Mouse (Mus musculus): ENCODE measurements around the gene Rnf2.
"Not testable (repeated sequence)": the region's sequence is repeated elsewhere in the genome, so short reads cannot be mapped to it uniquely, and the experiment has no call there.

The Rnf2 gene

GRCm38 (mm10) chr1:151484754-151485153 lies 16.0 kb downstream of the Rnf2 start:
- no peak for DNase-seq (ENCODE audit: low spot score in 2 of 2)

- DNase-seq (ENCODE audit: low spot score in 2 of 2), result no peak
Measured at GRCm38 (mm10) chr1:151483568-151483967, 17.2 kb downstream of the Rnf2 start.

DNA sequence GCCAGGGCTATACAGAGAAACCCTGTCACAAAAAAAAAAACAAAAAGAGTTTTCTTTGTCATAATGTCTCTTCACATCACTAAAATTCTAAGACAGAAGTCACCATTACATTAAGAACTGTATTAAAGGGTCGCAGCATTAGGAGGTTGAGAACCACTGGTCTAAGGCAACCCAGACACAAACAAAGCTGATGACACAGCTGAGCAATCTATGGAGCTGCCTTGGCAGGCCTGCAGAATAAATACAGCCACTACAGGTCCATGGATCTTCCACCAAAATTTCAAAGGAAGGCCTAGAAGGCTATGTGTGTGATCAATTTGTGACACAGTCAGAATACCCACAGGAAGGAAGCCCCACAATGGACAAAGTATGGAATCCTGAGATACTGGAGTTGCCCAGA lies 18.3 kb downstream of the Rnf2 start:
- DNase-seq (ENCODE audit: low spot score in 2 of 2), result no peak

DNA sequence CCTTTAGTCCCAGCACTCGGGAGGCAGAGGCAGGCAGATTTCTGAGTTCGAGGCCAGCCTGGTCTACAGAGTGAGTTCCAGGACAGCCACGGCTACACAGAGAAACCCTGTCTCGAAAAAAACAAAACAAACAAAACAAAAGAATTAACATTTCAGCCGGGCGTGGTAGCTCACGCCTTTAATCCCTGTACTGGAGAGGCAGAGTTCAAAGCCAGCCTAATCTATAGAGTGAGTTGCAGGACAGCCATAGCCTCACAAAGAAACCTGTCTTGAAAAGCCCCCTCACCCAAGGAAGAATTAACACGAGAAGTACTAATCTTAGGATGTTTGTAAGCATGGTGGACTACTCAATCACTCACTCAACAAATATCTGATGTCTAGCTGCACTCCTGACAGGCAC lies 28.4 kb downstream of the Rnf2 start:
- DNase-seq (ENCODE audit: low spot score in 2 of 2), result not testable (repeated sequence)

GRCm38 (mm10) chr1:151471429-151471828 lies 29.3 kb downstream of the Rnf2 start:
- DNase-seq (ENCODE audit: low spot score in 2 of 2), result no peak

GRCm38 (mm10) chr1:151466571-151466970 lies 34.2 kb downstream of the Rnf2 start:
- no peak for DNase-seq (ENCODE audit: low spot score in 2 of 2)

DNA sequence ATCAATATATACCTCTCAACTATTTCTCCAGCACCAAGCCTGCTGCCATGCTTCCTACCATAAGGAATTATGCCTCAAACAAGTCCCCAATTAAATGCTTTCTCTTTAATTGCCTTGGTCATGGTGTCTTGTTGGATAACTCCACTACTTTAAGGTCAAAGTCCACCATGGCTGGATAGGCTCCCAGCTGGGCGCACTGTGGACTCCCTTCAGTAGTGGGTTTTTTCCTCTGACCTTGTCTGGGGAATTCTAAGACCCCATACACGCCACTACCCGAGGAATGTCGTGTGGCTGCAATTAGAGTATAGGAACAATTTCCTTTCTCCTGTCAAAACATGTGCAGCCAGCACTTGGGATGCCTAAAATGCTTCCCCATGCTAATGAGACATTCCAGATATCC lies 35.8 kb downstream of the Rnf2 start:
- DNase-seq (ENCODE audit: low spot score in 2 of 2), result no peak

DNA sequence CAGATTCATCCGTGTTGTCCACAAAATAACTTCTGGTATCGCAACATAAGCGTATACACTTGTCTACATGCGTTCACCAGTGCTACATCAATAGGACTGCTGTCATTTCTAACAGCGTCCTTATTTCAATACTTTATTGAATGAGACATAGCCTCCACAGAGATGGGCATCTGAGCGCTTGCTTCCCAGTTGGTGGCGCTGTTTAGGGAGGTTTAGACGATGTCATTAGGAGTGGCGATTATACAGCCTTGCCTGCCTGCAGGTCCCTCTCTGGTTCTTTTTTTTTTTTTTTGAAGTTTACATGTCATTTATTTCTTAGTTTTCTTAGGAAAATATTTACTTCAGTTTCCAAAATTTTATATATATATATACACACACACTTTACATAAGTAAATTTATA lies 39.5 kb downstream of the Rnf2 start:
- no peak for DNase-seq (ENCODE audit: low spot score in 2 of 2)

GRCm38 (mm10) chr1:151457087-151457486 lies 43.7 kb downstream of the Rnf2 start:
- no peak for DNase-seq (ENCODE audit: low spot score in 2 of 2)

GRCm38 (mm10) chr1:151451946-151452345 lies 48.8 kb downstream of the Rnf2 start:
- DNase-seq (ENCODE audit: low spot score in 2 of 2), result no peak

- DNase-seq (ENCODE audit: low spot score in 2 of 2), result no peak
Measured at GRCm38 (mm10) chr1:151450851-151451250, 49.9 kb downstream of the Rnf2 start.

GRCm38 (mm10) chr1:151449866-151450265 lies 50.9 kb downstream of the Rnf2 start:
- DNase-seq (ENCODE audit: low spot score in 2 of 2), result no peak

- DNase-seq (ENCODE audit: low spot score in 2 of 2), result no peak
Measured at GRCm38 (mm10) chr1:151435431-151435830, 65.3 kb downstream of the Rnf2 start.

- DNase-seq (ENCODE audit: low spot score in 2 of 2), result no peak
Measured at GRCm38 (mm10) chr1:151429316-151429715, 71.4 kb downstream of the Rnf2 start.

DNA sequence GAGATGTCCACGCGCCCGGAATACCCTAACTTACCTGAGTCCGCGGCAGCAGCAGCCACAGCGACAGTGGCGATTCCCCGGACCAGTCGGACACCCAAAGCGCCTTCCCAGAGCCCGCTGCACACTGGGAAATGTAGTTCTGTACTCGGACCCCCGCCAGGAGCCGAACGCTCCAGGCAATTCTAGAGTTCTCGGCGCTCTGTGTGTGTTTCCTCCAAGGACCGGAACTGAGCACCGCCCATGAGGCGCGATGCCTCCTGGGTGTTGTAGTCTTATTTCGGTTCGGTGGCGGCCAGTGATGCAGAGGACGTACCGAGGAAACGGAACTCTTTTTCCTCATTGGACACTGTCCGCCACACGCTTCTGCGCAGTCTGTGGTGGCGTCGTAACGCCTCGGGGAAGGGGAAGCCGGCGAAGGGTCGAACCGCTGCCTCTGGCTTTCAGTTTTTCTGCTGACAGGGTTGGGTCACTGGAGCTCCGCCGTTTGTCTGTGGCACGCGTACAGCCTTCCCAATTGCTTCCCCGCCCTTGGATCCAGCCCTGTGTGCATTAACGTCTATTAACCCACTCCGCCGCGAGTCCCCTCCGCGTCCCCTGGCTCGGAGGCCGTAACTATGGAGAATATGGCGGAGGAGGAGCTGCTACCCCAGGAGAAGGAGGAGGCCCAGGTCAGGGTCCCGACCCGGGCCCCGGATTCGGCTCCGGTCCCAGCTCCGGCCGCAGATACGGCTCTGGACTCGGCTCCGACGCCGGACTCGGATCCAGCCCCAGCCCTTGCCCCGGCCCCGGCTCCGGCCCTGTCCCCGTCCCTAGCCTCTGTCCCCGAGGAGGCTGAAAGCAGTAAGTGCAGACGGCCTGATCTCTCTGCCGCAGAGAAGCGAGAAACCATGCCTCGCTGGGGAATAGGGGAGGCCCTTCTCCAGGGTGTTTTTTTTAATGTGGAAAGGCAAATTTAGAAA lies 72.2 kb downstream of the Rnf2 start, which contains the start of the genes Swt1 and Trmt1l:
Gene Swt1 (minus strand): TSS at position 193 of the 959 bp plus-strand sequence.
Gene Trmt1l (plus strand): TSS at position 280 of the 959 bp plus-strand sequence.
- DNase-seq (ENCODE audit: low spot score in 2 of 2), result peak; percentile 98

- no peak for DNase-seq (ENCODE audit: low spot score in 2 of 2)
Measured at GRCm38 (mm10) chr1:151427888-151428262, 72.9 kb downstream of the Rnf2 start.

- no peak for DNase-seq (ENCODE audit: low spot score in 2 of 2)
Measured at GRCm38 (mm10) chr1:151426947-151427600, 73.7 kb downstream of the Rnf2 start.

- DNase-seq (ENCODE audit: low spot score in 2 of 2), result no peak
Measured at GRCm38 (mm10) chr1:151422178-151422577, 78.6 kb downstream of the Rnf2 start.

GRCm38 (mm10) chr1:151409827-151410226 lies 90.9 kb downstream of the Rnf2 start:
- DNase-seq (ENCODE audit: low spot score in 2 of 2), result no peak

All from frontal cortex, postnatal 10 days (tissue).